Mouse (Mus musculus) hindbrain, embryonic 14.5 days (tissue): ENCODE results near the gene Rmdn2. TPM values are rescaled to one million over a fixed set of nuclear protein-coding genes. Genes with fewer than 3 reads are reported as not detected.

Experiments used
- ATAC-seq: fragments of 200-750 bp; cut with Nextera tagmentation; 2 replicates; pipeline ENCODE4 v1.8.0; 2017; ENCODE audit warnings: moderate number of reproducible peaks, mild to moderate bottlenecking, moderate TSS enrichment, moderate library complexity; ENCODE audit not compliant: low FRiP score
- DNase-seq: peaks from one replicate; pipeline ENCODE4 v3.0.0-alpha.2; 2015; ENCODE audit warnings: low spot score
- H3K27ac ChIP-seq: fragments of 300-500 bp; sonication (generic); 2 replicates; pipeline ENCODE4 v1.5.1; 2014; ENCODE audit warnings: mild to moderate bottlenecking, moderate library complexity
- H3K27me3 ChIP-seq: fragments of 300-500 bp; sonication (generic); 2 replicates; pipeline ENCODE4 v1.6.1; 2014; ENCODE audit warnings: mild to moderate bottlenecking, low read length, mixed read lengths; ENCODE audit not compliant: control insufficient read depth, insufficient read depth
- H3K36me3 ChIP-seq: fragments of 300-500 bp; sonication (generic); replicated peaks from 2 replicates; pipeline ENCODE4 v1.6.1; 2014; ENCODE audit not compliant: control insufficient read depth, insufficient read depth
- H3K4me1 ChIP-seq: fragments of 300-500 bp; sonication (generic); replicated peaks from 2 replicates; pipeline ENCODE4 v1.6.1; 2014; ENCODE audit warnings: antibody characterized with exemption, low read length, mixed read lengths; ENCODE audit not compliant: control insufficient read depth, insufficient read depth
- H3K4me2 ChIP-seq: fragments of 300-500 bp; sonication (generic); replicated peaks from 2 replicates; pipeline ENCODE4 v1.6.1; 2014; ENCODE audit warnings: mild to moderate bottlenecking, moderate library complexity
- H3K4me3 ChIP-seq: fragments of 300-500 bp; sonication (generic); replicated peaks from 2 replicates; pipeline ENCODE4 v1.5.1; 2014; ENCODE audit warnings: mild to moderate bottlenecking, low read length
- H3K9ac ChIP-seq: fragments of 300-500 bp; sonication (generic); 2 replicates; pipeline ENCODE4 v1.6.1; 2014
- H3K9me3 ChIP-seq: fragments of 300-500 bp; sonication (generic); 2 replicates; pipeline ENCODE4 v1.6.1; 2016; ENCODE audit warnings: low read length; ENCODE audit not compliant: control insufficient read depth
- WGBS: fragments of 180-500 bp; shearing (Covaris S2); extraction: QIAGEN DNeasy Blood & Tissue Kit; methylation state at CpG from one replicate; pipeline ENCODE4 v1.1.7; 2014; 5-methylcytosine and 5-hydroxymethylcytosine counted together
- polyA plus RNA-seq: library from polyadenylated mRNA; unstranded; fragments of >200 nt; fragmentation: Nextera tagmentation; extraction: Ambion mirVana; gene quantifications from 2 replicates; pipeline ENCODE4 v1.2.1, GENCODE M21; 2014

Gene Rmdn2
- polyA plus RNA-seq, 1 experiment from 2014 or later, result 13.4 TPM

DNA sequence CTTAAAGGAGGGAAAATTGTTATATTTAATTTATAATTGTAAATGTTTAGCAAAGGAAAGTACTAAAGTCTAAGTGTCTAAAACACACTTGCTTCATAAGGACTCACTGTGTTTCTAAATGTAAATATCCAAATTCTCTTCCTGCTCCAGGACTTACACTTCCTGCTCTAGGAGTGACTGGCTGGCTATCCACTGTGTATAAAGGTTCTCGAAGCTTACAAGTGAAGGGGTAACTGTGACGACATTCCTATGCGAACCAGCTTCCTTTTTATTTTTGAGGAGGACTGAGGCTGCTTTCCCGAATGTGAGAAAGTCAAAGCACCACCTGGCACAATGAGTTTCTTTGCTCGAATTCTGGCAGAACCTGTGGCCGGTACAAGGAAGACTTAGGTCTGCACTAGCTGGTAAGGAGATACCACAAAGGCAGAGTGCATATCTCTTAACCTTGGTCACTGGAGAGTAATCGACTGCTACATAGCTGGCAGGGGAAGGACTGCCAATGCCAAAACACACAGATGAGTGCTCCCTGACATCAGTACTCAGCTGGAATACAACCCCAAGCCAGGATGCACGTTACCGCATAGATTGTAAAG is 1.4 kb upstream of the Rmdn2 start:
- WGBS, result 82% methylated on average over 9 of the region's 9 CpGs
- no peaks in the 10 kb centered on the region for H3K27me3 ChIP-seq
- no peak for ATAC-seq
- H3K27ac ChIP-seq, result no peak overlapping the region
- H3K4me2 ChIP-seq, result no peak overlapping the region
- no peak for DNase-seq
- no peaks in the 10 kb centered on the region for H3K9me3 ChIP-seq
- H3K36me3 ChIP-seq, result no peaks in the 10 kb centered on the region
- H3K4me1 ChIP-seq, result peaks cover 5% of the 10 kb centered on the region; the same call in 1 of the 2 replicates
- no peak overlapping the region for H3K9ac ChIP-seq
- H3K4me3 ChIP-seq, result no peak overlapping the region

DNA sequence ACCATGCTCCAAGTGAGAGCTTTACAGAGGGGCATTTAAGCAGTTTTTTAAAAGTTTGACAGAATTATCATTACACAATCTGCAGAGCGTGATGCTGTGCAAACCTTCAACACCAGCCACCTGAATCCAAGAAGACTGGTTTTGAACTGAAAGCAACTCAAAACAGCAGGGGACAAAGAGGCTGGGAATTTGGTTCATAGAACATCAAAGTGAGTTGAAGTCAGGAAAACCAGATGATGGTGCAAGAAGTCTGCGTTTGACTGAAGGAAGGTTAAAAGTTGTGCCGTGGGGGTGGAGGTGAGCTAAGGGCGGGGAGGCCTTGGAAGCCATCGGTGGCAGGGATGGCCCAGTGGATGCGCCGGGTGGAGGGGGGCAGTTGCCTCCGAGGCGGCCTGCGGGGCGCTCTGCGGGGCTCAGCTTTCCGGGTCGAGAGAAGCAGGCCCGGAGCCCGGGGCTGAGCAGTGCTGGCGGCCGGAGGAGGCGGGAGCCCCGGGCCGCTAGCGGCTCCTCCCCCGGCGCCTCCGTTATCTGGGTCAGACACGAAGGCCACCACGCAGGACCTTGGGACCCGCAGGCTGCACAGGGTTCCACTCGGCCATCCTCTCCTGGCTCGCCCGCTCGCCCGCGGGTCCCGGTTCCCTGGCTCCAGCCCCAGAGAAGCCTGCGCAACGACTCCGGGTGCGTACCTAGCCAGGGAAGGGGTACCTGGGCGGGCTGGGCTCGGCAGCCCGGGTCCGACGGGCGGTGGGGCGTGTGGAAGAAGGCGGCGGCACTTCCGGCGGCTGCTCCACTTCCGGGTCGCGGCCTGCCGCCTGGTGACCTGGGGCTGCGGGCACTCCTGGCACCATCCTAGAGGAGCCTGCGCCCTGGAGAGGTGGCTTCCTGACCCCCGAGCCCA is 3.3 kb downstream of the Rmdn2 start:
- WGBS, result 2% methylated on average over 44 of the region's 57 CpGs
- peak; percentile 95 for ATAC-seq

DNA sequence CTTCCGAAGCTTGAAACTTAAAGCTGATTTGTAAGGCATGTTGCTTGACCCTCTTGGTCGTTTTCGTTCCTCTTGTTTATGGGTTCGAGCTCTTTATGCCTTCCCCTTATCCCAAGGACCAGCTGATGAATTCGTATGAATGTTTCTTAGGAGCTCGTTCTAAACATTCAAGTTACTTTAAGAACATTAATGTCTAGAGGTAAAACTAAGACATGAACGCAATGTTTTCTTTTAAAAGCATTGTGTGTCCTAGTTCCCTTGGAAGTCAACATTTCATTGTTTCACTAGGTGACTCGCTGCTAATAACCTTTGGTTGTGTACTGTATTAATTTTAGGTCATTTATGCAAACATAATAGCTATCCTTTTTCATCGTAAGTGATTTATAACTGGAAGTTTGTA is 4.2 kb downstream of the Rmdn2 start:
- Histone ChIP-seq H3K9me3 (no peaks in the 10 kb centered on the region), H3K36me3 (no peaks in the 10 kb centered on the region), H3K4me3 (peak overlapping the region; percentile 92), H3K27me3 (no peaks in the 10 kb centered on the region), H3K4me1 (peaks cover 10% of the 10 kb centered on the region), H3K4me2 (peak overlapping the region; percentile 86), H3K9ac (peak overlapping the region; percentile 98; the same call in 1 of the 2 replicates), H3K27ac (no peak overlapping the region)
- DNase-seq, result no peak
- no peak for ATAC-seq
- 86% methylated on average over 9 of the region's 9 CpGs for WGBS

More for the DNA sequence above, 3.3 kb downstream of the Rmdn2 start:
- Histone ChIP-seq H3K4me2 (peak overlapping the region; percentile 86), H3K4me1 (peaks cover 10% of the 10 kb centered on the region), H3K9ac (peak overlapping the region; percentile 98), H3K27me3 (no peaks in the 10 kb centered on the region), H3K36me3 (no peaks in the 10 kb centered on the region), H3K9me3 (no peaks in the 10 kb centered on the region), H3K4me3 (peak overlapping the region; percentile 92), H3K27ac (peak overlapping the region; percentile 89)
- DNase-seq, result peak; percentile 61

GRCm38 (mm10) chr17:79616621-79617020 is 5.0 kb downstream of the Rmdn2 start:
- no peak overlapping the region for H3K9ac ChIP-seq
- no peak overlapping the region for H3K27ac ChIP-seq
- H3K27me3 ChIP-seq, result no peaks in the 10 kb centered on the region
- H3K36me3 ChIP-seq, result no peaks in the 10 kb centered on the region
- 95% methylated on average over 4 of the region's 4 CpGs for WGBS
- ATAC-seq, result no peak
- peaks cover 10% of the 10 kb centered on the region for H3K4me1 ChIP-seq
- H3K4me3 ChIP-seq, result no peak overlapping the region
- no peak for DNase-seq
- no peaks in the 10 kb centered on the region for H3K9me3 ChIP-seq
- H3K4me2 ChIP-seq, result no peak overlapping the region

DNA sequence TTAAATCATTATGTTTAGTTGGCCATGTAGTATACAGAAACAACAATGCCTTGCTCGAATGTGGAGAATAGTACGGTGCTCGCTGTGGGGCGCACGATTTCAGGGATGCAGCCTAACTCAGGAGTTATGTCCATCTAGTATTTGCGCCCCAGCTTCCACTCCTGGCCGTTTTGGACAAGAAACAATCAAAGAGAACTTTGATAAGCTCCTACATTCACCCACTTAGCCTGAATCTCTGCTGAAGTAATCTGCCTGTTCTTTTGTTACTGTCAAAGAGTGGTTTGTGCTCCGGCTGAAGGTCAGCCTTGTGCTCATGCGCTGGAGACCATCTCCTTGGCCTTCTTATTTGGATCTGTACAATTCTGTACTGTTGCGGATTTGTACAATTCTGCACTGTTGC is 6.8 kb downstream of the Rmdn2 start:
- Histone ChIP-seq H3K4me1 (peaks cover 10% of the 10 kb centered on the region), H3K9me3 (no peaks in the 10 kb centered on the region), H3K36me3 (no peaks in the 10 kb centered on the region), H3K27me3 (no peaks in the 10 kb centered on the region), H3K4me2 (no peak overlapping the region), H3K9ac (no peak overlapping the region), H3K27ac (no peak overlapping the region), H3K4me3 (no peak overlapping the region)
- DNase-seq (no peak), ATAC-seq (no peak)
- 86% methylated on average over 10 of the region's 10 CpGs for WGBS

DNA sequence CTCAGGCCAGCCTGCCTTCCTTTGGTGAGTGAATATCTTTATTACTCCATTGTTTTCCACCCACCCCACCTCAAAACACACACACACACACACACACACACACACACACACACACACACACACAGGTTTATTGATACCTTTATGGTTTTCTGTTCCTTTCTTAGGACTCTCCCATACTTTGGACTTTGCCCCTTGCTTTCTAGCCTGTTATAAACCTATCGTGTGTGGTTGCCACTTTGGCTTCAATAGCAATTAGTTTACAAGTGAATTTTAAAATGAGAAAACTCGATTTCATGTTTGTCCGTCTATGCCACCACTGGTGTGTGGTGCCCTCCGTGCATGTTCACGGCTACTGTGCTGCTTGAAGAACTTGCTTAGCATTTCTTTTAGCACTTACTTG is 7.3 kb downstream of the Rmdn2 start:
- Histone ChIP-seq H3K4me1 (peaks cover 10% of the 10 kb centered on the region), H3K9ac (no peak overlapping the region), H3K27ac (no peak overlapping the region), H3K36me3 (no peaks in the 10 kb centered on the region), H3K9me3 (no peaks in the 10 kb centered on the region), H3K27me3 (no peaks in the 10 kb centered on the region), H3K4me3 (no peak overlapping the region), H3K4me2 (no peak overlapping the region)
- WGBS, result 89% methylated on average over 5 of the region's 5 CpGs
- ATAC-seq (no peak), DNase-seq (no peak)

GRCm38 (mm10) chr17:79622050-79622449 is 10.4 kb downstream of the Rmdn2 start:
- H3K36me3 ChIP-seq, result no peaks in the 10 kb centered on the region
- DNase-seq, result no peak
- H3K4me3 ChIP-seq, result no peak overlapping the region
- no peaks in the 10 kb centered on the region for H3K4me1 ChIP-seq
- WGBS, result 98% methylated on average over 6 of the region's 6 CpGs
- no peak overlapping the region for H3K4me2 ChIP-seq
- H3K9ac ChIP-seq, result no peak overlapping the region
- no peak overlapping the region for H3K27ac ChIP-seq
- ATAC-seq, result no peak
- no peaks in the 10 kb centered on the region for H3K9me3 ChIP-seq
- H3K27me3 ChIP-seq, result no peaks in the 10 kb centered on the region

GRCm38 (mm10) chr17:79622574-79622973 is 10.9 kb downstream of the Rmdn2 start:
- Histone ChIP-seq H3K27me3 (no peaks in the 10 kb centered on the region), H3K4me3 (no peak overlapping the region), H3K27ac (no peak overlapping the region), H3K36me3 (no peaks in the 10 kb centered on the region), H3K9ac (no peak overlapping the region), H3K4me1 (no peaks in the 10 kb centered on the region), H3K9me3 (no peaks in the 10 kb centered on the region), H3K4me2 (no peak overlapping the region)
- DNase-seq (no peak), ATAC-seq (no peak)
- WGBS, result 93% methylated on average over 7 of the region's 7 CpGs

GRCm38 (mm10) chr17:79623841-79624240 is 12.2 kb downstream of the Rmdn2 start:
- H3K9me3 ChIP-seq, result no peaks in the 10 kb centered on the region
- no peak overlapping the region for H3K4me2 ChIP-seq
- WGBS, result 91% methylated on average over 3 of the region's 3 CpGs
- H3K27me3 ChIP-seq, result no peaks in the 10 kb centered on the region
- ATAC-seq, result no peak
- no peak overlapping the region for H3K27ac ChIP-seq
- DNase-seq, result no peak
- no peak overlapping the region for H3K9ac ChIP-seq
- no peaks in the 10 kb centered on the region for H3K4me1 ChIP-seq
- no peaks in the 10 kb centered on the region for H3K36me3 ChIP-seq
- H3K4me3 ChIP-seq, result no peak overlapping the region
